Mouse (Mus musculus) kidney, embryonic 15.5 days (tissue): ENCODE data around the gene Phpt1. TPM values are rescaled to one million over a fixed set of nuclear protein-coding genes. Genes with fewer than 3 reads are reported as not detected.

Source experiments
- ATAC-seq: fragments of 200-750 bp; cut with Nextera tagmentation; replicated peaks from 2 replicates; pipeline ENCODE4 v1.8.0; 2017; ENCODE audit warnings: moderate TSS enrichment; ENCODE audit not compliant: low FRiP score
- H3K27ac ChIP-seq: fragments of 300-500 bp; sonication (generic); 2 replicates; pipeline ENCODE4 v1.5.1; 2015; ENCODE audit warnings: mild to moderate bottlenecking, inconsistent platforms
- H3K27me3 ChIP-seq: fragments of 300-500 bp; sonication (generic); 2 replicates; pipeline ENCODE4 v1.6.1; 2015; ENCODE audit warnings: inconsistent platforms
- H3K36me3 ChIP-seq: fragments of 300-500 bp; sonication (generic); 2 replicates; pipeline ENCODE4 v1.6.1; 2015; ENCODE audit warnings: inconsistent platforms
- H3K4me1 ChIP-seq: fragments of 300-500 bp; sonication (generic); 2 replicates; pipeline ENCODE4 v1.6.1; 2015; ENCODE audit warnings: inconsistent platforms
- H3K4me2 ChIP-seq: fragments of 300-500 bp; sonication (generic); 2 replicates; pipeline ENCODE4 v1.6.1; 2015; ENCODE audit warnings: moderate library complexity, mild to moderate bottlenecking, inconsistent platforms
- H3K4me3 ChIP-seq: fragments of 300-500 bp; sonication (generic); replicated peaks from 2 replicates; pipeline ENCODE4 v1.5.1; 2015; ENCODE audit warnings: mild to moderate bottlenecking, inconsistent platforms
- H3K9ac ChIP-seq: fragments of 300-500 bp; sonication (generic); 2 replicates; pipeline ENCODE4 v1.6.1; 2015; ENCODE audit warnings: mild to moderate bottlenecking, inconsistent platforms
- H3K9me3 ChIP-seq: fragments of 300-500 bp; sonication (generic); replicated peaks from 2 replicates; pipeline ENCODE4 v1.6.1; 2016; ENCODE audit warnings: inconsistent platforms
- WGBS: fragments of 180-500 bp; shearing (Covaris S2); methylation state at CpG from one replicate; pipeline ENCODE4 v1.1.7; 2015; ENCODE audit warnings: mixed read lengths; 5-methylcytosine and 5-hydroxymethylcytosine counted together
- polyA plus RNA-seq: library from polyadenylated mRNA; unstranded; fragments of >200 nt; fragmentation: Nextera tagmentation; extraction: Ambion mirVana; gene quantifications from 2 replicates; pipeline ENCODE4 v1.2.1, GENCODE M21; 2015

The Phpt1 gene
- polyA plus RNA-seq, 1 experiment from 2014 or later, result 184 TPM

- Histone ChIP-seq H3K27me3 (no peaks in the 10 kb centered on the region), H3K27ac (no peak overlapping the region), H3K9me3 (no peaks in the 10 kb centered on the region), H3K4me2 (no peak overlapping the region), H3K9ac (no peak overlapping the region), H3K4me1 (peaks cover under 1% of the 10 kb centered on the region), H3K36me3 (no peaks in the 10 kb centered on the region), H3K4me3 (no peak overlapping the region)
- 30% methylated on average over 5 of the region's 5 CpGs for WGBS
- ATAC-seq, result no peak
Observed at GRCm38 (mm10) chr2:25551186-25551585, 23.8 kb downstream of the Phpt1 start.

GRCm38 (mm10) chr2:25549021-25549991 lies 25.7 kb downstream of the Phpt1 start:
- no peak for ATAC-seq
- Histone ChIP-seq H3K4me2 (no peak overlapping the region), H3K4me3 (no peak overlapping the region), H3K27ac (no peak overlapping the region), H3K4me1 (peaks cover 16% of the 10 kb centered on the region), H3K36me3 (0 out of 2 replicates have a peak, but pooled peaks cover 5% of the 10 kb centered on the region), H3K27me3 (no peaks in the 10 kb centered on the region), H3K9ac (no peak overlapping the region), H3K9me3 (no peaks in the 10 kb centered on the region)
- 66% methylated on average over 9 of the region's 9 CpGs for WGBS

GRCm38 (mm10) chr2:25546811-25547491 lies 28.1 kb downstream of the Phpt1 start, which contains the start of gene Traf2:
Gene Traf2 (minus strand): TSS chr2:25546940.
- Histone ChIP-seq H3K4me1 (peaks cover 28% of the 10 kb centered on the region), H3K9me3 (no peaks in the 10 kb centered on the region), H3K27me3 (no peaks in the 10 kb centered on the region), H3K27ac (peak within 1 kb of the TSS; percentile 82), H3K9ac (peak within 1 kb of the TSS; percentile 86), H3K36me3 (0 out of 2 replicates have a peak, but pooled peaks cover 5% of the 10 kb centered on the region), H3K4me3 (peak within 1 kb of the TSS; percentile 81), H3K4me2 (peak within 1 kb of the TSS; percentile 75)
- 3% methylated on average over 48 of the region's 48 CpGs for WGBS
- ATAC-seq, result peak; percentile 99

- ATAC-seq, result peak; percentile 73
- Histone ChIP-seq H3K4me1 (peaks cover 36% of the 10 kb centered on the region), H3K27ac (peak overlapping the region; percentile 82), H3K27me3 (no peaks in the 10 kb centered on the region), H3K4me3 (peak overlapping the region; percentile 81), H3K36me3 (0 out of 2 replicates have a peak, but pooled peaks cover 5% of the 10 kb centered on the region), H3K9ac (peak overlapping the region; percentile 86), H3K4me2 (peak overlapping the region; percentile 75), H3K9me3 (no peaks in the 10 kb centered on the region)
- WGBS, result 8% methylated on average over 43 of the region's 43 CpGs
Observed at GRCm38 (mm10) chr2:25545996-25546810, 28.8 kb downstream of the Phpt1 start.

- peaks cover 51% of the 10 kb centered on the region for H3K4me1 ChIP-seq
- no peaks in the 10 kb centered on the region for H3K9me3 ChIP-seq
- peak; percentile 34; the same call in 1 of the 2 replicates for ATAC-seq
- 44% methylated on average over 10 of the region's 10 CpGs for WGBS
- H3K27ac ChIP-seq, result peak overlapping the region; percentile 68
- H3K36me3 ChIP-seq, result peaks cover 30% of the 10 kb centered on the region
- no peak overlapping the region for H3K4me3 ChIP-seq
- H3K27me3 ChIP-seq, result no peaks in the 10 kb centered on the region
- no peak overlapping the region for H3K9ac ChIP-seq
- no peak overlapping the region for H3K4me2 ChIP-seq
Observed at GRCm38 (mm10) chr2:25541644-25542367, 33.2 kb downstream of the Phpt1 start.

- WGBS, result 72% methylated on average over 4 of the region's 4 CpGs
- Histone ChIP-seq H3K27ac (peak overlapping the region; percentile 75), H3K9ac (no peak overlapping the region), H3K9me3 (no peaks in the 10 kb centered on the region), H3K4me3 (no peak overlapping the region), H3K4me2 (no peak overlapping the region), H3K27me3 (no peaks in the 10 kb centered on the region), H3K36me3 (peaks cover 43% of the 10 kb centered on the region), H3K4me1 (peaks cover 45% of the 10 kb centered on the region)
- ATAC-seq, result peak; percentile 57; the same call in 1 of the 2 replicates
Observed at GRCm38 (mm10) chr2:25540541-25540948, 34.5 kb downstream of the Phpt1 start.

GRCm38 (mm10) chr2:25536531-25536930 lies 38.5 kb downstream of the Phpt1 start:
- H3K9me3 ChIP-seq, result no peaks in the 10 kb centered on the region
- peaks cover 76% of the 10 kb centered on the region for H3K36me3 ChIP-seq
- 93% methylated on average over 8 of the region's 8 CpGs for WGBS
- no peak overlapping the region for H3K27ac ChIP-seq
- H3K4me1 ChIP-seq, result peaks cover 19% of the 10 kb centered on the region
- H3K27me3 ChIP-seq, result no peaks in the 10 kb centered on the region
- H3K4me2 ChIP-seq, result no peak overlapping the region
- no peak overlapping the region for H3K9ac ChIP-seq
- no peak overlapping the region for H3K4me3 ChIP-seq
- ATAC-seq, result no peak

GRCm38 (mm10) chr2:25534866-25535182 lies 40.2 kb downstream of the Phpt1 start:
- ATAC-seq, result no peak
- H3K4me2 ChIP-seq, result no peak overlapping the region
- no peak overlapping the region for H3K27ac ChIP-seq
- no peak overlapping the region for H3K9ac ChIP-seq
- no peaks in the 10 kb centered on the region for H3K27me3 ChIP-seq
- H3K4me1 ChIP-seq, result peaks cover 3% of the 10 kb centered on the region; the same call in 1 of the 2 replicates
- no peak overlapping the region for H3K4me3 ChIP-seq
- 94% methylated on average over 2 of the region's 2 CpGs for whole genome bisulfite sequencing
- H3K36me3 ChIP-seq, result peaks cover 91% of the 10 kb centered on the region
- no peaks in the 10 kb centered on the region for H3K9me3 ChIP-seq

GRCm38 (mm10) chr2:25534178-25534865 lies 40.7 kb downstream of the Phpt1 start:
- Histone ChIP-seq H3K4me1 (no peaks in the 10 kb centered on the region), H3K9ac (no peak overlapping the region), H3K4me3 (no peak overlapping the region), H3K4me2 (no peak overlapping the region), H3K27ac (no peak overlapping the region), H3K27me3 (no peaks in the 10 kb centered on the region), H3K9me3 (no peaks in the 10 kb centered on the region), H3K36me3 (peaks cover 96% of the 10 kb centered on the region)
- ATAC-seq, result no peak
- 85% methylated on average over 3 of the region's 3 CpGs for WGBS

- Histone ChIP-seq H3K4me3 (no peak overlapping the region), H3K9ac (no peak overlapping the region), H3K4me1 (no peaks in the 10 kb centered on the region), H3K4me2 (no peak overlapping the region), H3K27ac (no peak overlapping the region), H3K36me3 (peaks cover 98% of the 10 kb centered on the region), H3K9me3 (no peaks in the 10 kb centered on the region), H3K27me3 (no peaks in the 10 kb centered on the region)
- no peak for ATAC-seq
- 95% methylated on average over 2 of the region's 2 CpGs for WGBS
Observed at GRCm38 (mm10) chr2:25533707-25534106, 41.3 kb downstream of the Phpt1 start.
